Mouse (Mus musculus) midbrain, embryonic 11.5 days (tissue): Measurements from ENCODE around the gene Pcsk5. TPM values are rescaled to one million over a fixed set of nuclear protein-coding genes. Genes with fewer than 3 reads are reported as not detected.

Experiments used
- ATAC-seq: fragments of 200-750 bp; cut with Nextera tagmentation; 2 replicates; pipeline ENCODE4 v1.8.0; 2017; ENCODE audit warnings: moderate TSS enrichment, moderate library complexity; ENCODE audit not compliant: low FRiP score
- DNase-seq: peaks from one replicate; pipeline ENCODE4 v3.0.0; 2015; ENCODE audit warnings: low spot score; ENCODE audit errors: missing footprints
- H3K27ac ChIP-seq: fragments of 300-500 bp; sonication (generic); 2 replicates; pipeline ENCODE4 v1.5.1; 2014; ENCODE audit warnings: low read depth, low read length
- H3K27me3 ChIP-seq: fragments of 300-500 bp; sonication (generic); 2 replicates; pipeline ENCODE4 v1.6.1; 2014; ENCODE audit warnings: mild to moderate bottlenecking, low read length, moderate library complexity, mixed read lengths; ENCODE audit not compliant: control insufficient read depth, insufficient read depth
- H3K36me3 ChIP-seq: fragments of 300-500 bp; sonication (generic); 2 replicates; pipeline ENCODE4 v1.6.1; 2014; ENCODE audit warnings: mild to moderate bottlenecking, low read length, moderate library complexity, mixed read lengths; ENCODE audit not compliant: control insufficient read depth, insufficient read depth
- H3K4me1 ChIP-seq: fragments of 300-500 bp; sonication (generic); 2 replicates; pipeline ENCODE4 v1.6.1; 2014; ENCODE audit warnings: low read length; ENCODE audit not compliant: control insufficient read depth, insufficient read depth
- H3K4me2 ChIP-seq: fragments of 300-500 bp; sonication (generic); 2 replicates; pipeline ENCODE4 v1.6.1; 2014; ENCODE audit warnings: mild to moderate bottlenecking, moderate library complexity
- H3K4me3 ChIP-seq: fragments of 300-500 bp; sonication (generic); 2 replicates; pipeline ENCODE4 v1.5.1; 2014; ENCODE audit warnings: low read depth, low read length
- H3K9ac ChIP-seq: fragments of 300-500 bp; sonication (generic); 2 replicates; pipeline ENCODE4 v1.6.1; 2014; ENCODE audit warnings: low read length
- H3K9me3 ChIP-seq: fragments of 300-500 bp; sonication (generic); 2 replicates; pipeline ENCODE4 v1.6.1; 2016; ENCODE audit warnings: low read length; ENCODE audit not compliant: control insufficient read depth
- WGBS: fragments of 180-500 bp; shearing (Covaris S2); extraction: QIAGEN DNeasy Blood & Tissue Kit; methylation state at CpG from one replicate; pipeline ENCODE4 v1.1.7; 2014; 5-methylcytosine and 5-hydroxymethylcytosine counted together
- polyA plus RNA-seq: library from polyadenylated mRNA; unstranded; fragments of >200 nt; fragmentation: Nextera tagmentation; extraction: Ambion mirVana; gene quantifications from 2 replicates; pipeline ENCODE4 v1.2.1, GENCODE M21; 2014

The Pcsk5 gene
- polyA plus RNA-seq, 1 experiment from 2014 or later, result 6.5 TPM

DNA sequence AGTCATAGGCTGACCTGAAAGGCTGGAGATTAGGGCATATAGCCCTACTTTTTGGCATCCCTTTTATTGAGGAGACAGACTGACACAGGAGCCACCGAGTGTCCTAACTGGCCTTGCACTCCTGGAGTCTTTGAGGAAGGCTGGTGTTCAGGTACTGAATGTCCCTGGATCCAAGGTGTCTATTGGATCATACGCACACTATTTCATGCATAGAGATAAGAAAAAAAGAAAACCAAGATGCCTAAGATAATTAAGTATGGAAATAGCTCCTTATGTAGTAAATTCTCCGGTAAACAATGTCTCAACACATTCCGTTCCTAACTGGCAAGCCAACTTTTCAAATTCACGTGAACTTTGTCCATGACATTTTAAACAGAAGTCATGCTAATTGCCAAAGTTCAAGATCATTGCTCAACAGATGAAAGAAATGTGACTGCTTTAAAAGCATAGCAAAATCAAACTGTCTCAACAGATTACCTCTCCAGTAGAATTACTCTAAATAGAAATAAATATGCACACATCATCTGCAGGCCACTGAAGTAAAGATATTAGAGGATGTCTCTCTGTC, 45.9 kb downstream of the Pcsk5 start:
- no peak for ATAC-seq
- DNase-seq, result no peak
- Histone ChIP-seq H3K4me1 (no peaks in the 10 kb centered on the region), H3K4me3 (no peak overlapping the region), H3K9ac (no peak overlapping the region), H3K9me3 (no peaks in the 10 kb centered on the region), H3K27me3 (no peaks in the 10 kb centered on the region), H3K36me3 (no peaks in the 10 kb centered on the region), H3K4me2 (no peak overlapping the region), H3K27ac (no peak overlapping the region)
- WGBS, result 89% methylated on average over 5 of the region's 5 CpGs

DNA sequence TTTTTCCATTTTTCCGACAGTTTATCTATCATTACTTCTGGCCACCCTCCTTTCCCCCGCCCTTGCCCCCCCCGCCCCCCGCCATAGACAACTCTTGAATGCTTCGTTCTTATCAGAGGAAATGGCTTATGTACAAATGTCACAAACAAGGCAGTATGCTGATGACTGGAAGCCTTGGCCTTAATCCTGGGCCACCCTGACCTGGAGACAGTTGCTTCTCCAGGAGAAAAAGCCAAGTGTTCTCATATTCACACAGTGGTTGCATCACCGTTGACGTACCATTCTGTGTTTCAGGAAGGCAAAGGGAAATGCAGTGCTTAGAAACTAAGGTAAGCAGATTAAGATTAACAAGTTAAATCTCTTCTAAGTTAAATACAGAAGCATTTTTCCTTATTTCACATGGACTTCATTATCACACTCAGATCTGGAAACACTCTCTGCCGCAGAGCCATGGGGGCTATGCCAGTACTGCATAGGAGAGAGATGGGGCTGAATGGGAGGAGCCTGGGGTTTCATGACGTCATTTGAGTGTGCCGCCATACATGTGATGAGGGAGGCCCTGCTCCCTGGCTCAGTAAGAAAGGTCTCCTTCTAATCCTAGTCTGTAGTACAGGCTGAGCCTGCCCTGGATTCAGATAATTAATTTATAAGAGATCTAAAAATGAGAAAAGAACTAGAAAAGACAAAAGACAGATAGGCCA, 48.7 kb downstream of the Pcsk5 start:
- ATAC-seq (no peak; the same call in 1 of the 2 replicates), DNase-seq (no peak)
- H3K27me3 ChIP-seq, result no peaks in the 10 kb centered on the region
- no peaks in the 10 kb centered on the region for H3K4me1 ChIP-seq
- H3K36me3 ChIP-seq, result no peaks in the 10 kb centered on the region
- H3K4me2 ChIP-seq, result no peak overlapping the region
- H3K27ac ChIP-seq, result no peak overlapping the region
- no peak overlapping the region for H3K9ac ChIP-seq
- no peak overlapping the region for H3K4me3 ChIP-seq
- H3K9me3 ChIP-seq, result no peaks in the 10 kb centered on the region
- WGBS, result 85% methylated on average over 10 of the region's 10 CpGs

DNA sequence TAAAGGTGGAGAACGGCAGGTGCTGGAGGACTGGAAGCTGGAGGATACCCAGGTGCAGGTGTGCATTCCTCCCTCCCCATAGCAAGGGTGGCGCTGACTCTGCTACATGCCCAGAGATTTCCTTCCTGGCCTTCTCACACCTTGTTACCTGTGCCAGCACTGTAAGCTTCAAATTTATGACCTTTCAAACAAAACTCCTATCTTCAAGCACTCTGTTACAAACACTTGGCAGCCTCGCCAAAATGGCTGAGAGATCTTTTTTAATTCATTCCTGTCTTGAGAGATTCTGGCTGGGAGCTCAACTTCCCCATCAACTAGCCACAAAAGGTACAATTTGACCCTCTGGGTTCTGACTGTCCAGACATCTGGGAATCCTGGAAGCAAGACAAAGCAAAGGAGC, 50.7 kb downstream of the Pcsk5 start:
- no peak overlapping the region for H3K9ac ChIP-seq
- ATAC-seq (no peak), DNase-seq (peak; percentile 4)
- no peaks in the 10 kb centered on the region for H3K4me1 ChIP-seq
- H3K4me3 ChIP-seq, result no peak overlapping the region
- no peaks in the 10 kb centered on the region for H3K9me3 ChIP-seq
- no peak overlapping the region for H3K4me2 ChIP-seq
- 87% methylated on average over 3 of the region's 3 CpGs for WGBS
- no peak overlapping the region for H3K27ac ChIP-seq
- no peaks in the 10 kb centered on the region for H3K27me3 ChIP-seq
- H3K36me3 ChIP-seq, result no peaks in the 10 kb centered on the region

DNA sequence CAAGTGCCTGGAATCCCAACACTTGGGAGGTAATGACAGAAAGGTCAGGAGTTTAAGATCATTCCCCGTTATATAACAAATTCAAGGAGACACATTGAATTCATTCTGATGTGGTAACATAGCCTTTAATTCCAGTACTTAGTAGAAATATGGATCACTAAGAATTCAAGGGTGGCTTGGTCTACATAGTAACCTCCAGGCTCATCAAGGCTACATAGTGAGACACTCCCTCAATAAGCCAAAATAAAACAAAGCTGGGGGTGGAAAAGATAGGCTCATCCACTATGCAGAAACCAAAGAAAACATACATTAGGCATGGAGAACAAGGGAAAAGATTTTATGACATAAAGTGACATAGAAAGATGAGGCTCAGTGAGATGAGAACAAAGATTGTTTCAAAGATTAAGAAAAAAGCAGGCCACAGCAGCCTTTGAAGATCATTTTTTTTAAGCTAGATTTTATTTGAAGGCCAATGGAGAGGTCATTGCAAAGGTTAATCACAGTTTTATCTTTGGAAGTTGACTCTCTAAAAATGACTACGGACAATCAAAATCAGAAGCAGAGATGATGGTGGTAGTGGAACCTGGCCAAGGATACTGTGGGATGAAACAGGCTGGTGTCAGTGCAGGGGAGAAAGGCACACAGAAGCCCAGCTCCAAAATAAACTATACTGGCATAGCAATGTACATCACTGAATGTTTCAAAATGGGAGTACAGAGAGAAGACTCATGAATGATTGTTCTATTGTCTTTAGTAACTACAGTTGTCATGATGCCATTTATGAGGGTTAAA, 52.8 kb downstream of the Pcsk5 start:
- Histone ChIP-seq H3K4me1 (no peaks in the 10 kb centered on the region), H3K4me3 (no peak overlapping the region), H3K9ac (no peak overlapping the region), H3K36me3 (no peaks in the 10 kb centered on the region), H3K4me2 (no peak overlapping the region), H3K27ac (no peak overlapping the region), H3K9me3 (no peaks in the 10 kb centered on the region), H3K27me3 (no peaks in the 10 kb centered on the region)
- WGBS, result 88% methylated on average over 2 of the region's 2 CpGs
- ATAC-seq, result no peak
- peak; percentile 53 for DNase-seq

DNA sequence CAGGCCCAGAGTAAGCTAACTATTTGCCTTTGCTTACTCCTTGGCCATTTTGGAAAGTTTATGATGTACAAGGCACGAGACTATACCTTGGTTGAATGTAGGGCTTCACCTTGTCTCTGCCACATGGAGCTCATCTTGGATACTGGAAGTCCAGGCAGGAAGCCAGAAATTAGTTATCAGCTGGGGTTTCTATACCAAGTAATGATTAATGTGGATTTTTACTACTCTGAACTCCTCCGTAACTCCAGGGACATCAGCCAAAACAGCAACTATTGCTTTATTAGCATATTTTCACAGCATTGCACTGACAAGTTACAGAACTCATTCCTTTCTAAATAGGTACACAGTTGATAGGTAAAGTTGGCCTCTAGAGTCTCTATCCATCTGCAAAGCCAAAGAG, 54.2 kb downstream of the Pcsk5 start:
- Histone ChIP-seq H3K27ac (no peak overlapping the region), H3K4me2 (no peak overlapping the region), H3K9ac (no peak overlapping the region), H3K27me3 (no peaks in the 10 kb centered on the region), H3K4me3 (no peak overlapping the region), H3K4me1 (no peaks in the 10 kb centered on the region), H3K36me3 (no peaks in the 10 kb centered on the region), H3K9me3 (no peaks in the 10 kb centered on the region)
- DNase-seq, result peak; percentile 35
- no peak for ATAC-seq
- WGBS, result 83% methylated on average over 2 of the region's 2 CpGs

DNA sequence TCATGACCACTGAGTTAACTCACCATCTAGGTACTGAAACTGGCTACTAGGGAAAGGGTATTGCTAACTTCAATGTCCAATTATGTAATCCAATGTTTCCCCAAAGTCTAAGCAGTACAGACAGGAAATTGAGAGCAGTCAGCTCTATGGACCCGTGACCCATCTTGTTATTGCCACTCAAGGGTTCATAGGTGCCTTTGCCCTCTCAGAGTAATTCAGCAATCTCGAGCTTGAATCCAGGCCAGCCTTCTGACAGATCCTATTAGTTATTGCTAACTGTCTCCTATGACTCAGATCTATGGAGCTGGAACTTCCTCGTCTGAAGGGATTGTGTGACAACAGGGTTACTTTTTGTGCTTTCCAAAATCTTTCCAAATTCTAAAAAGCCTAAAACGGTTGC, 56.1 kb downstream of the Pcsk5 start:
- Histone ChIP-seq H3K27me3 (no peaks in the 10 kb centered on the region), H3K4me1 (no peaks in the 10 kb centered on the region), H3K4me3 (no peak overlapping the region), H3K27ac (no peak overlapping the region), H3K4me2 (no peak overlapping the region), H3K9me3 (no peaks in the 10 kb centered on the region), H3K36me3 (no peaks in the 10 kb centered on the region), H3K9ac (no peak overlapping the region)
- WGBS, result 85% methylated on average over 4 of the region's 4 CpGs
- DNase-seq (peak; percentile 28), ATAC-seq (no peak)

DNA sequence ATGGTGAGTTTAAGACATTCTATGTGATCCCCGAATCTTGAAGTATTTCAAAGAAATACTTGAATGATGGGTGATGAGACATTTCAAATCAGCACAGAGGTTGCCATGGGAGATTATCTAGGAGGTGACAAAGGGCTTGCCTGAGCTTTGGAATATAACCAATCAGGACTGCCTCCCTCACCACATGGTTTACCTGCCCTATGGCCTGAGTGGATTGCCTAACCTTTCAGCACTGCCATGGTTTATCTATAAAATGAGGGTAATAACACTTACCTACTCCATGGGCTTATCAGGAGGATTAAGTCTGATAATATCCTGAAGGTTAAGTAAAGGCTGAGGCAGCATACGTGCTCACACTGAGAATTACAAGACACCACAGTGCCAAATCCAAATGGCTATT, 61.5 kb downstream of the Pcsk5 start:
- WGBS, result 64% methylated on average over 2 of the region's 2 CpGs
- no peak overlapping the region for H3K9ac ChIP-seq
- no peak overlapping the region for H3K4me2 ChIP-seq
- no peaks in the 10 kb centered on the region for H3K4me1 ChIP-seq
- H3K36me3 ChIP-seq, result no peaks in the 10 kb centered on the region
- no peak overlapping the region for H3K27ac ChIP-seq
- no peak for DNase-seq
- H3K9me3 ChIP-seq, result no peaks in the 10 kb centered on the region
- no peaks in the 10 kb centered on the region for H3K27me3 ChIP-seq
- no peak overlapping the region for H3K4me3 ChIP-seq
- 0 out of 2 replicates have a peak, but pooled peaks have one; percentile 33 for ATAC-seq

DNA sequence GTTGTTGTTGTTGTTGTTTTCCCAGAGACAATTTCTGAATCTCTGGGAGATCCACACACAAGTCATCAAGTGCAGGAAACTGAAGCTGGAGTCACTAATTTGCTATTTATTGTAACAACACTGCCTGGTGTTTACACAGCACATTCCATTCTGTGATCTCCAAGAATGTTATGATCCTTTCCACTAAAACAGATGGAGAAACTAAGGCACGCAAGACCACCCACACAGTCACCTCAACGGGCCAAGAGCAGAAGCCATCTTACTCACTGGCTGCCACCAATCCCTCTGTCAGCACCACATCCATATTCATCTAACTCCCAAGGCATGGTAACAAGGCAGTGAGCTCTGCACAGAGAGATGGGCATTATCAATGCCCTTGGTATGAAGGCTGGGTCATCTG, 62.3 kb downstream of the Pcsk5 start:
- Histone ChIP-seq H3K4me1 (no peaks in the 10 kb centered on the region), H3K27ac (no peak overlapping the region), H3K4me3 (no peak overlapping the region), H3K9ac (no peak overlapping the region), H3K4me2 (no peak overlapping the region), H3K27me3 (no peaks in the 10 kb centered on the region), H3K36me3 (no peaks in the 10 kb centered on the region), H3K9me3 (no peaks in the 10 kb centered on the region)
- WGBS, result 63% methylated on average over 2 of the region's 2 CpGs
- ATAC-seq, result no peak
- peak; percentile 35 for DNase-seq

DNA sequence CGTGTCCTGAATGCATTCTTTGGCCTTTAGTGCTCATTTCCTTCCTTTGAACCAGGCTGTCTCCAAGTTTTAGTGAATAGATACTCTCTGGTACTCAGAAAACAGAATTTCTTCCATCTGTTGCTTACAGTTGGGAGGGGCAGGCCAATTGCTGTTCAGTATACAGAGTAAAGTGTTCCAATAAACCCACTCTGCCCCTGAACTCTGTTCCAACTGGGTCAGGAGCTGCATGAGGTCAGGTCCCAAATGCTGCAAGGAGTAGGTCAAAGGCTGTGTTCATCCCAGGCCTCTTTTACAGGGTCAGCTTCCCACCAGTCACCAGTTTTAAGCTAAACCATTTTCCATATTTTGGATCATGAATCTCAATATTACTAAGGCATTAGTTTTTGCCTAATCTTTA, 63.4 kb downstream of the Pcsk5 start:
- no peak overlapping the region for H3K4me2 ChIP-seq
- H3K27ac ChIP-seq, result no peak overlapping the region
- no peak overlapping the region for H3K9ac ChIP-seq
- ATAC-seq (no peak), DNase-seq (no peak)
- no peaks in the 10 kb centered on the region for H3K9me3 ChIP-seq
- 78% methylated on average over 1 of the region's 1 CpGs for WGBS
- H3K27me3 ChIP-seq, result no peaks in the 10 kb centered on the region
- no peaks in the 10 kb centered on the region for H3K4me1 ChIP-seq
- no peaks in the 10 kb centered on the region for H3K36me3 ChIP-seq
- no peak overlapping the region for H3K4me3 ChIP-seq
